Mouse (Mus musculus) neural tube, embryonic 11.5 days (tissue): ENCODE measurements around the gene Olfr1361. TPM values are rescaled to one million over a fixed set of nuclear protein-coding genes. Genes with fewer than 3 reads are reported as not detected.

Experiments
- ATAC-seq: fragments of 200-750 bp; cut with Nextera tagmentation; 2 replicates; pipeline ENCODE4 v1.8.0; 2017; ENCODE audit warnings: moderate number of reproducible peaks, mild to moderate bottlenecking, moderate TSS enrichment, moderate library complexity; ENCODE audit not compliant: insufficient read depth, low FRiP score, low TSS enrichment
- DNase-seq: peaks from one replicate; pipeline ENCODE4 v3.0.0-alpha.2; 2015; ENCODE audit warnings: low spot score
- H3K27ac ChIP-seq: fragments of 300-500 bp; sonication (generic); 2 replicates; pipeline ENCODE4 v1.5.1; 2014; ENCODE audit warnings: low read depth, mild to moderate bottlenecking, low read length
- H3K27me3 ChIP-seq: fragments of 300-500 bp; sonication (generic); 2 replicates; pipeline ENCODE4 v1.6.1; 2014; ENCODE audit warnings: mild to moderate bottlenecking, low read length, mixed read lengths; ENCODE audit not compliant: control insufficient read depth, insufficient read depth
- H3K36me3 ChIP-seq: fragments of 300-500 bp; sonication (generic); 2 replicates; pipeline ENCODE4 v1.6.1; 2014; ENCODE audit warnings: mild to moderate bottlenecking, low read length, moderate library complexity, mixed read lengths; ENCODE audit not compliant: control insufficient read depth, insufficient read depth
- H3K4me1 ChIP-seq: fragments of 300-500 bp; sonication (generic); 2 replicates; pipeline ENCODE4 v1.6.1; 2014; ENCODE audit warnings: low read length, mixed read lengths; ENCODE audit not compliant: control insufficient read depth, insufficient read depth
- H3K4me2 ChIP-seq: fragments of 300-500 bp; sonication (generic); 2 replicates; pipeline ENCODE4 v1.6.1; 2014; ENCODE audit warnings: low read depth, mild to moderate bottlenecking, moderate library complexity
- H3K4me3 ChIP-seq: fragments of 300-500 bp; sonication (generic); 2 replicates; pipeline ENCODE4 v1.5.1; 2014; ENCODE audit warnings: low read depth, low read length
- H3K9ac ChIP-seq: fragments of 300-500 bp; sonication (generic); 2 replicates; pipeline ENCODE4 v1.6.1; 2014; ENCODE audit warnings: mild to moderate bottlenecking, low read length
- H3K9me3 ChIP-seq: fragments of 300-500 bp; sonication (generic); 2 replicates; pipeline ENCODE4 v1.6.1; 2016; ENCODE audit warnings: low read length; ENCODE audit not compliant: control insufficient read depth
- polyA plus RNA-seq: library from polyadenylated mRNA; unstranded; fragments of >200 nt; fragmentation: Nextera tagmentation; extraction: Ambion mirVana; gene quantifications from 2 replicates; pipeline ENCODE4 v1.2.1, GENCODE M21; 2014

Olfr1361 gene
- polyA plus RNA-seq, 1 experiment from 2014 or later = not detected

- H3K27me3 ChIP-seq = no peaks in the 10 kb centered on the region
- no peaks in the 10 kb centered on the region for H3K9me3 ChIP-seq
- no peak within 1 kb of the TSS for H3K4me3 ChIP-seq
- H3K36me3 ChIP-seq = no peaks in the 10 kb centered on the region
- H3K27ac ChIP-seq = no peak within 1 kb of the TSS
- no peaks in the 10 kb centered on the region for H3K4me1 ChIP-seq
- no peak within 1 kb of the TSS for H3K4me2 ChIP-seq
- ATAC-seq (no peak), DNase-seq (no peak)
- no peak within 1 kb of the TSS for H3K9ac ChIP-seq
Measured at GRCm38 (mm10) chr13:21613922-21614321, 49.3 kb downstream of the Olfr1361 start, which contains the start of gene Olfr1362. Gene Olfr1362 (minus strand): TSS chr13:21614022.

Other genes with a start within 250 kb of the Olfr1361 start
- gene Pgbd1, start 222.3 kb downstream of the Olfr1361 start, polyA plus RNA-seq = 4.1 and 4.9 TPM in 2 replicates
- 14.9 and 17.5 TPM in 2 replicates for gene Zscan26, start 209.7 kb downstream of the Olfr1361 start, polyA plus RNA-seq
- 2.5 and 3.2 TPM in 2 replicates for gene Nkapl, start 194.9 kb downstream of the Olfr1361 start, polyA plus RNA-seq
- gene Zkscan4, start 184.5 kb downstream of the Olfr1361 start, polyA plus RNA-seq = 4.0 and 4.5 TPM in 2 replicates
- gene Gm10065, start 183.9 kb downstream of the Olfr1361 start, polyA plus RNA-seq = 3.5 TPM in 1 of 2 replicates, not detected in the other
- 0.15 and 0.61 TPM in 2 replicates for gene AK157302, start 168.2 kb downstream of the Olfr1361 start, polyA plus RNA-seq
- gene Gm11273, start 162.0 kb downstream of the Olfr1361 start, polyA plus RNA-seq = 3.5 and 6.3 TPM in 2 replicates
- gene Zkscan8, start 132.3 kb downstream of the Olfr1361 start, polyA plus RNA-seq = 10.5 and 12.1 TPM in 2 replicates
- gene Olfr1366, start 120.6 kb downstream of the Olfr1361 start, polyA plus RNA-seq = 0.12 and 0.23 TPM in 2 replicates
- 0.05 TPM in 1 of 2 replicates, not detected in the other for gene Olfr1535, start 103.5 kb downstream of the Olfr1361 start, polyA plus RNA-seq
- gene Olfr1364, start 81.6 kb downstream of the Olfr1361 start, polyA plus RNA-seq = not detected in 2 replicates
- not detected in 2 replicates for gene Olfr1362, start 49.4 kb downstream of the Olfr1361 start, polyA plus RNA-seq
- gene Olfr11, start 20.9 kb downstream of the Olfr1361 start, polyA plus RNA-seq = not detected in 2 replicates
- gene Olfr1360, start 14.0 kb upstream of the Olfr1361 start, polyA plus RNA-seq = not detected in 2 replicates
- not detected in 2 replicates for gene Olfr1359, start 34.7 kb upstream of the Olfr1361 start, polyA plus RNA-seq
- 2.1 and 2.3 TPM in 2 replicates for gene Hist1h2bl, start 52.8 kb upstream of the Olfr1361 start, polyA plus RNA-seq
- gene Hist1h2ai, start 53.0 kb upstream of the Olfr1361 start, polyA plus RNA-seq = 13.2 and 19.5 TPM in 2 replicates
- gene Hist1h3h, start 54.3 kb upstream of the Olfr1361 start, polyA plus RNA-seq = 5.6 and 23.9 TPM in 2 replicates
- gene Hist1h2bm, start 58.7 kb upstream of the Olfr1361 start, polyA plus RNA-seq = 4.3 and 4.6 TPM in 2 replicates
- 1.1 and 1.4 TPM in 2 replicates for gene Hist1h4j, start 71.7 kb upstream of the Olfr1361 start, polyA plus RNA-seq
- gene Hist1h4k, start 87.1 kb upstream of the Olfr1361 start, polyA plus RNA-seq = 1.8 and 2.3 TPM in 2 replicates
- gene Hist1h2ak, start 90.4 kb upstream of the Olfr1361 start, polyA plus RNA-seq = 8.1 and 9.3 TPM in 2 replicates
- gene Hist1h2bn, start 90.7 kb upstream of the Olfr1361 start, polyA plus RNA-seq = 2.1 and 3.2 TPM in 2 replicates
- 15.4 and 16.9 TPM in 2 replicates for gene Hist1h1b, start 117.2 kb upstream of the Olfr1361 start, polyA plus RNA-seq
- gene Hist1h3i, start 120.0 kb upstream of the Olfr1361 start, polyA plus RNA-seq = 228 and 229 TPM in 2 replicates
- gene Hist1h2an, start 123.8 kb upstream of the Olfr1361 start, polyA plus RNA-seq = 11.7 and 14.0 TPM in 2 replicates
- 2.2 and 2.6 TPM in 2 replicates for gene Hist1h2bp, start 124.1 kb upstream of the Olfr1361 start, polyA plus RNA-seq
- 20.3 and 20.8 TPM in 2 replicates for gene Hist1h2bq, start 146.8 kb upstream of the Olfr1361 start, polyA plus RNA-seq
- gene Hist1h2ao, start 147.1 kb upstream of the Olfr1361 start, polyA plus RNA-seq = not detected in 2 replicates
- gene Hist1h4m, start 148.4 kb upstream of the Olfr1361 start, polyA plus RNA-seq = not detected in 2 replicates
- 10.5 and 15.6 TPM in 2 replicates for gene Hist1h4n, start 168.8 kb upstream of the Olfr1361 start, polyA plus RNA-seq
- 4,141 and 4,626 TPM in 2 replicates for gene Hist1h2ap, start 170.1 kb upstream of the Olfr1361 start, polyA plus RNA-seq
- gene Hist1h2br, start 170.4 kb upstream of the Olfr1361 start, polyA plus RNA-seq = 20.0 TPM in 2 replicates